Mouse (Mus musculus) kidney, postnatal 14 days (tissue): ENCODE data around the gene Chrna4.

Experiments
- DNase-seq: peaks from one replicate; pipeline ENCODE4 v3.0.0; 2022; ENCODE audit warnings: mixed read lengths

The Chrna4 gene

GRCm38 (mm10) chr2:181043437-181043836 is at the start of gene Chrna4:
TSS of gene Chrna4 (minus strand) at chr2:181043546.
- peak; percentile 65 for DNase-seq

GRCm38 (mm10) chr2:181090123-181090522 is 46.8 kb upstream of the Chrna4 start:
- no peak for DNase-seq

GRCm38 (mm10) chr2:181084997-181085396 is 41.7 kb upstream of the Chrna4 start:
- no peak for DNase-seq

GRCm38 (mm10) chr2:181083945-181084344 is 40.6 kb upstream of the Chrna4 start:
- no peak for DNase-seq

- DNase-seq, result no peak
These were observed 37.5 kb upstream of the Chrna4 start for GRCm38 (mm10) chr2:181080886-181081285.

- no peak for DNase-seq
These were observed 36.2 kb upstream of the Chrna4 start for GRCm38 (mm10) chr2:181079518-181079917.

GRCm38 (mm10) chr2:181078908-181079307 is 35.6 kb upstream of the Chrna4 start:
- DNase-seq, result no peak

GRCm38 (mm10) chr2:181075501-181075900 is 32.2 kb upstream of the Chrna4 start:
- DNase-seq, result no peak

- no peak for DNase-seq
These were observed 29.0 kb upstream of the Chrna4 start for GRCm38 (mm10) chr2:181072403-181072714.

GRCm38 (mm10) chr2:181071706-181072402 is 28.5 kb upstream of the Chrna4 start:
- DNase-seq, result peak; percentile 82

- DNase-seq, result no peak
These were observed 26.8 kb upstream of the Chrna4 start for GRCm38 (mm10) chr2:181070136-181070535.

- no peak for DNase-seq
These were observed 25.2 kb upstream of the Chrna4 start for GRCm38 (mm10) chr2:181068499-181068898.

GRCm38 (mm10) chr2:181065827-181066226 is 22.5 kb upstream of the Chrna4 start:
- no peak for DNase-seq

GRCm38 (mm10) chr2:181060127-181060526 is 16.8 kb upstream of the Chrna4 start:
- peak; percentile 82 for DNase-seq

GRCm38 (mm10) chr2:181058193-181058592 is 14.8 kb upstream of the Chrna4 start:
- DNase-seq, result no peak

- no peak for DNase-seq
These were observed 14.0 kb upstream of the Chrna4 start for GRCm38 (mm10) chr2:181057341-181057740.

- no peak for DNase-seq
These were observed 8.8 kb upstream of the Chrna4 start for GRCm38 (mm10) chr2:181052171-181052570.

- no peak for DNase-seq
These were observed 5.6 kb upstream of the Chrna4 start for GRCm38 (mm10) chr2:181048986-181049385.

- DNase-seq, result peak; percentile 17
These were observed 5.1 kb upstream of the Chrna4 start for GRCm38 (mm10) chr2:181048252-181048945.

- DNase-seq, result no peak
These were observed 655 bp upstream of the Chrna4 start for GRCm38 (mm10) chr2:181044001-181044400.

GRCm38 (mm10) chr2:181042376-181042775 is 970 bp downstream of the Chrna4 start:
- peak; percentile 13 for DNase-seq

GRCm38 (mm10) chr2:181041941-181042340 is 1.4 kb downstream of the Chrna4 start:
- peak; percentile 79 for DNase-seq

- DNase-seq, result peak; percentile 36
These were observed 4.0 kb downstream of the Chrna4 start for GRCm38 (mm10) chr2:181039356-181039680.

- DNase-seq, result no peak
These were observed 4.5 kb downstream of the Chrna4 start for GRCm38 (mm10) chr2:181038644-181039355.
